Mouse (Mus musculus) hindbrain, embryonic 16.5 days (tissue): Measurements from ENCODE around the gene Rapsn. TPM values are rescaled to one million over a fixed set of nuclear protein-coding genes. Genes with fewer than 3 reads are reported as not detected.

Experiments used
- ATAC-seq: fragments of 200-750 bp; cut with Nextera tagmentation; 2 replicates; pipeline ENCODE4 v1.8.0; 2017; ENCODE audit warnings: moderate TSS enrichment, moderate library complexity
- H3K27ac ChIP-seq: fragments of 300-500 bp; sonication (generic); 2 replicates; pipeline ENCODE4 v1.5.1; 2014; ENCODE audit warnings: low read depth, mild to moderate bottlenecking, control low read depth, low read length, moderate library complexity
- H3K27me3 ChIP-seq: fragments of 300-500 bp; sonication (generic); replicated peaks from 2 replicates; pipeline ENCODE4 v1.6.1; 2014; ENCODE audit warnings: low read length; ENCODE audit not compliant: control insufficient read depth, insufficient read depth
- H3K36me3 ChIP-seq: fragments of 300-500 bp; sonication (generic); 2 replicates; pipeline ENCODE4 v1.6.1; 2014; ENCODE audit warnings: mild to moderate bottlenecking, low read length, moderate library complexity, mixed read lengths; ENCODE audit not compliant: control insufficient read depth, insufficient read depth
- H3K4me1 ChIP-seq: fragments of 300-500 bp; sonication (generic); 2 replicates; pipeline ENCODE4 v1.6.1; 2014; ENCODE audit warnings: low read depth, low read length; ENCODE audit not compliant: control insufficient read depth, insufficient read depth
- H3K4me2 ChIP-seq: fragments of 300-500 bp; sonication (generic); 2 replicates; pipeline ENCODE4 v1.6.1; 2014; ENCODE audit warnings: mild to moderate bottlenecking, low read length, control low read depth, moderate library complexity
- H3K4me3 ChIP-seq: fragments of 300-500 bp; sonication (generic); 2 replicates; pipeline ENCODE4 v1.5.1; 2014; ENCODE audit warnings: mild to moderate bottlenecking, low read length, control low read depth, moderate library complexity
- H3K9ac ChIP-seq: fragments of 300-500 bp; sonication (generic); 2 replicates; pipeline ENCODE4 v1.6.1; 2014; ENCODE audit warnings: low read depth, mild to moderate bottlenecking, control low read depth, low read length, moderate library complexity
- H3K9me3 ChIP-seq: fragments of 300-500 bp; sonication (generic); 2 replicates; pipeline ENCODE4 v1.6.1; 2014; ENCODE audit warnings: mild to moderate bottlenecking, low read length, moderate library complexity; ENCODE audit not compliant: control insufficient read depth
- WGBS: fragments of 180-500 bp; shearing (Covaris S2); extraction: QIAGEN DNeasy Blood & Tissue Kit; methylation state at CpG from one replicate; pipeline ENCODE4 v1.1.7; 2014; 5-methylcytosine and 5-hydroxymethylcytosine counted together
- polyA plus RNA-seq: library from polyadenylated mRNA; unstranded; fragments of >200 nt; fragmentation: Nextera tagmentation; extraction: Ambion mirVana; gene quantifications from 2 replicates; pipeline ENCODE4 v1.2.1, GENCODE M21; 2015

The Rapsn gene
- polyA plus RNA-seq, 1 experiment from 2014 or later = 1.1 TPM

DNA sequence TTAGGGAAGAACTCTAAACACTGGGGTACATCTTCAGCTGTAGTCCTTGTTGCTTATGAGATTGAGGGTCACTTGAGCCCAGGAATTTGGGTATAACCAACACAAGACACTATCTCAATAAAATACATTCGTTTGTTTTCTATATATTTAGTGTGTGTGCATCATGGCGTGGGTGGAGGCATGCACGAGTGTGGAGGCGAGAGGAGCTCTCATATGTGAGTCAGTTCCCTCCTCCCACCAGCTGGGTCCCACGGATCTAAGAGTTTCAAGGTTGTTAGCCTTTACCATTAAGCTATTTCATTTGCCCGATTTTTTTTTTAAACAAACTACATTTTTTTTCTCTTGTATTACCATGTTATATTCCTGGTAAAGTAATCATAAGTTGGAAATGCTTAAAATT lies 55.4 kb downstream of the Rapsn start:
- Histone ChIP-seq H3K4me3 (no peak overlapping the region), H3K9ac (no peak overlapping the region), H3K36me3 (no peaks in the 10 kb centered on the region), H3K4me2 (no peak overlapping the region), H3K27me3 (no peaks in the 10 kb centered on the region), H3K9me3 (no peaks in the 10 kb centered on the region), H3K27ac (no peak overlapping the region), H3K4me1 (no peaks in the 10 kb centered on the region)
- WGBS = 67% methylated on average over 6 of the region's 6 CpGs
- no peak for ATAC-seq

Other genes starting within 250 kb of the Rapsn start
- 256 and 257 TPM in 2 replicates for gene Mtch2, start 188.5 kb upstream of the Rapsn start, polyA plus RNA-seq
- 19.8 and 26.6 TPM in 2 replicates for gene C1qtnf4, start 149.8 kb upstream of the Rapsn start, polyA plus RNA-seq
- gene Kbtbd4, start 130.9 kb upstream of the Rapsn start, polyA plus RNA-seq = 56.7 and 61.4 TPM in 2 replicates
- gene Ndufs3, start 130.8 kb upstream of the Rapsn start, polyA plus RNA-seq = 221 and 244 TPM in 2 replicates
- gene Celf1, start 95.2 kb upstream of the Rapsn start, polyA plus RNA-seq = 81.9 and 95.3 TPM in 2 replicates
- 229 and 270 TPM in 2 replicates for gene Psmc3, start 18.4 kb downstream of the Rapsn start, polyA plus RNA-seq
- 30.1 and 35.8 TPM in 2 replicates for gene Slc39a13, start 34.8 kb downstream of the Rapsn start, polyA plus RNA-seq
- 3.4 and 4.2 TPM in 2 replicates for gene Spi1, start 46.8 kb downstream of the Rapsn start, polyA plus RNA-seq
- 0.04 and 0.05 TPM in 2 replicates for gene Mybpc3, start 82.5 kb downstream of the Rapsn start, polyA plus RNA-seq
- 49.9 and 56.3 TPM in 2 replicates for gene Madd, start 148.2 kb downstream of the Rapsn start, polyA plus RNA-seq
- 2.6 and 3.1 TPM in 2 replicates for gene Nr1h3, start 167.2 kb downstream of the Rapsn start, polyA plus RNA-seq
- 38.6 and 43.2 TPM in 2 replicates for gene Acp2, start 167.3 kb downstream of the Rapsn start, polyA plus RNA-seq
- 16.1 and 17.4 TPM in 2 replicates for gene Ddb2, start 201.4 kb downstream of the Rapsn start, polyA plus RNA-seq
- 21.8 and 24.5 TPM in 2 replicates for gene Pacsin3, start 220.3 kb downstream of the Rapsn start, polyA plus RNA-seq
- gene Arfgap2, start 229.4 kb downstream of the Rapsn start, polyA plus RNA-seq = 61.2 and 67.7 TPM in 2 replicates